Mouse (Mus musculus) limb, embryonic 12.5 days (tissue): ENCODE data around the gene Rasgrf1. TPM values are rescaled to one million over a fixed set of nuclear protein-coding genes. Genes with fewer than 3 reads are reported as not detected.

Experiments used
- ATAC-seq: fragments of 200-750 bp; cut with Nextera tagmentation; 2 replicates; pipeline ENCODE4 v1.8.0; 2017; ENCODE audit warnings: low read depth, moderate TSS enrichment; ENCODE audit not compliant: insufficient number of reproducible peaks, insufficient read depth, low FRiP score, low TSS enrichment
- H3K27ac ChIP-seq: fragments of 300-500 bp; sonication (generic); 2 replicates; pipeline ENCODE4 v1.5.1; 2016; ENCODE audit warnings: mild to moderate bottlenecking, moderate library complexity
- H3K27me3 ChIP-seq: fragments of 300-500 bp; sonication (generic); 2 replicates; pipeline ENCODE4 v1.6.1; 2016; ENCODE audit warnings: mild to moderate bottlenecking, moderate library complexity
- H3K36me3 ChIP-seq: fragments of 300-500 bp; sonication (generic); 2 replicates; pipeline ENCODE4 v1.6.1; 2016; ENCODE audit warnings: mild to moderate bottlenecking, moderate library complexity
- H3K4me1 ChIP-seq: fragments of 300-500 bp; sonication (generic); replicated peaks from 2 replicates; pipeline ENCODE4 v1.6.1; 2016
- H3K4me2 ChIP-seq: fragments of 300-500 bp; sonication (generic); 2 replicates; pipeline ENCODE4 v1.6.1; 2016; ENCODE audit warnings: mild to moderate bottlenecking, moderate library complexity
- H3K4me3 ChIP-seq: fragments of 300-500 bp; sonication (generic); replicated peaks from 2 replicates; pipeline ENCODE4 v1.5.1; 2016; ENCODE audit warnings: mild to moderate bottlenecking
- H3K9ac ChIP-seq: fragments of 300-500 bp; sonication (generic); replicated peaks from 2 replicates; pipeline ENCODE4 v1.6.1; 2016; ENCODE audit warnings: mild to moderate bottlenecking, moderate library complexity
- H3K9me3 ChIP-seq: fragments of 300-500 bp; sonication (generic); 2 replicates; pipeline ENCODE4 v1.6.1; 2016; ENCODE audit warnings: mild to moderate bottlenecking, moderate library complexity
- WGBS: fragments of 180-500 bp; shearing (Covaris S2); methylation state at CpG from one replicate; pipeline ENCODE4 v1.1.7; 2016; 5-methylcytosine and 5-hydroxymethylcytosine counted together
- polyA plus RNA-seq: library from polyadenylated mRNA; unstranded; fragments of >200 nt; fragmentation: Nextera tagmentation; extraction: Ambion mirVana; gene quantifications from 2 replicates; pipeline ENCODE4 v1.2.1, GENCODE M21; 2016

Rasgrf1 gene
- polyA plus RNA-seq, 1 experiment from 2014 or later, result 0.11 TPM

GRCm38 (mm10) chr9:89928497-89928896 lies 18.8 kb downstream of the Rasgrf1 start:
- H3K4me2 ChIP-seq, result no peak overlapping the region
- no peaks in the 10 kb centered on the region for H3K4me1 ChIP-seq
- H3K4me3 ChIP-seq, result no peak overlapping the region
- no peak overlapping the region for H3K27ac ChIP-seq
- no peak for ATAC-seq
- H3K27me3 ChIP-seq, result no peaks in the 10 kb centered on the region
- peaks cover 10% of the 10 kb centered on the region; the same call in 1 of the 2 replicates for H3K9me3 ChIP-seq
- no peak overlapping the region for H3K9ac ChIP-seq
- no peaks in the 10 kb centered on the region for H3K36me3 ChIP-seq

- Histone ChIP-seq H3K4me1 (no peaks in the 10 kb centered on the region), H3K4me2 (no peak overlapping the region), H3K9ac (no peak overlapping the region), H3K27me3 (no peaks in the 10 kb centered on the region), H3K36me3 (no peaks in the 10 kb centered on the region), H3K27ac (no peak overlapping the region), H3K9me3 (peaks cover 8% of the 10 kb centered on the region; the same call in 1 of the 2 replicates), H3K4me3 (no peak overlapping the region)
- WGBS, result 79% methylated on average over 1 of the region's 1 CpGs
- ATAC-seq, result no peak
Measured at GRCm38 (mm10) chr9:89940428-89940827, 30.7 kb downstream of the Rasgrf1 start.

GRCm38 (mm10) chr9:89946830-89947229 lies 37.1 kb downstream of the Rasgrf1 start:
- no peak overlapping the region for H3K27ac ChIP-seq
- ATAC-seq, result no peak
- H3K4me2 ChIP-seq, result no peak overlapping the region
- no peak overlapping the region for H3K9ac ChIP-seq
- H3K27me3 ChIP-seq, result no peaks in the 10 kb centered on the region
- WGBS, result 89% methylated on average over 9 of the region's 9 CpGs
- no peaks in the 10 kb centered on the region for H3K9me3 ChIP-seq
- no peaks in the 10 kb centered on the region for H3K4me1 ChIP-seq
- no peaks in the 10 kb centered on the region for H3K36me3 ChIP-seq
- no peak overlapping the region for H3K4me3 ChIP-seq

- ATAC-seq, result no peak
Measured at GRCm38 (mm10) chr9:89948602-89949001, 38.9 kb downstream of the Rasgrf1 start.

GRCm38 (mm10) chr9:89953596-89954215 lies 44.0 kb downstream of the Rasgrf1 start:
- no peak overlapping the region for H3K9ac ChIP-seq
- WGBS, result 88% methylated on average over 22 of the region's 22 CpGs

More at GRCm38 (mm10) chr9:89948602-89949001, 38.9 kb downstream of the Rasgrf1 start:
- H3K27me3 ChIP-seq, result no peaks in the 10 kb centered on the region
- no peaks in the 10 kb centered on the region for H3K36me3 ChIP-seq
- H3K4me2 ChIP-seq, result no peak overlapping the region
- no peak overlapping the region for H3K27ac ChIP-seq
- 64% methylated on average over 5 of the region's 5 CpGs for WGBS
- H3K4me3 ChIP-seq, result no peak overlapping the region
- no peaks in the 10 kb centered on the region for H3K9me3 ChIP-seq
- no peak overlapping the region for H3K9ac ChIP-seq
- no peaks in the 10 kb centered on the region for H3K4me1 ChIP-seq

GRCm38 (mm10) chr9:89954860-89955479 lies 45.3 kb downstream of the Rasgrf1 start:
- Histone ChIP-seq H3K4me1 (no peaks in the 10 kb centered on the region), H3K4me3 (no peak overlapping the region), H3K4me2 (no peak overlapping the region), H3K9me3 (no peaks in the 10 kb centered on the region), H3K27ac (no peak overlapping the region), H3K36me3 (no peaks in the 10 kb centered on the region), H3K9ac (no peak overlapping the region), H3K27me3 (no peaks in the 10 kb centered on the region)
- no peak for ATAC-seq
- WGBS, result 48% methylated on average over 8 of the region's 8 CpGs

More at GRCm38 (mm10) chr9:89953596-89954215, 44.0 kb downstream of the Rasgrf1 start:
- Histone ChIP-seq H3K9me3 (no peaks in the 10 kb centered on the region), H3K4me3 (no peak overlapping the region), H3K27ac (no peak overlapping the region), H3K27me3 (no peaks in the 10 kb centered on the region), H3K4me2 (no peak overlapping the region), H3K36me3 (no peaks in the 10 kb centered on the region), H3K4me1 (no peaks in the 10 kb centered on the region)
- ATAC-seq, result no peak

GRCm38 (mm10) chr9:89958959-89959358 lies 49.3 kb downstream of the Rasgrf1 start:
- WGBS, result 77% methylated on average over 2 of the region's 2 CpGs

GRCm38 (mm10) chr9:89964091-89964490 lies 54.4 kb downstream of the Rasgrf1 start:
- Histone ChIP-seq H3K27ac (no peak overlapping the region), H3K4me2 (no peak overlapping the region), H3K36me3 (no peaks in the 10 kb centered on the region), H3K27me3 (0 out of 2 replicates have a peak, but pooled peaks cover 3% of the 10 kb centered on the region), H3K9ac (no peak overlapping the region), H3K4me3 (no peak overlapping the region), H3K4me1 (no peaks in the 10 kb centered on the region), H3K9me3 (no peaks in the 10 kb centered on the region)
- ATAC-seq, result no peak
- 84% methylated on average over 4 of the region's 4 CpGs for WGBS

More at GRCm38 (mm10) chr9:89958959-89959358, 49.3 kb downstream of the Rasgrf1 start:
- no peaks in the 10 kb centered on the region for H3K27me3 ChIP-seq
- H3K27ac ChIP-seq, result no peak overlapping the region
- ATAC-seq, result no peak
- H3K9ac ChIP-seq, result no peak overlapping the region
- H3K4me3 ChIP-seq, result no peak overlapping the region
- no peak overlapping the region for H3K4me2 ChIP-seq
- H3K4me1 ChIP-seq, result no peaks in the 10 kb centered on the region
- no peaks in the 10 kb centered on the region for H3K9me3 ChIP-seq
- no peaks in the 10 kb centered on the region for H3K36me3 ChIP-seq

- Histone ChIP-seq H3K4me2 (no peak overlapping the region), H3K27ac (no peak overlapping the region), H3K4me3 (no peak overlapping the region), H3K36me3 (no peaks in the 10 kb centered on the region), H3K9me3 (no peaks in the 10 kb centered on the region), H3K9ac (no peak overlapping the region), H3K4me1 (no peaks in the 10 kb centered on the region), H3K27me3 (peaks cover 5% of the 10 kb centered on the region; the same call in 1 of the 2 replicates)
- no peak for ATAC-seq
- 82% methylated on average over 4 of the region's 4 CpGs for WGBS
Measured at GRCm38 (mm10) chr9:89967716-89968115, 58.0 kb downstream of the Rasgrf1 start.

GRCm38 (mm10) chr9:89968836-89969450 lies 59.2 kb downstream of the Rasgrf1 start:
- H3K9ac ChIP-seq, result no peak overlapping the region
- no peak for ATAC-seq
- no peaks in the 10 kb centered on the region for H3K4me1 ChIP-seq
- WGBS, result 85% methylated on average over 6 of the region's 6 CpGs
- peaks cover 10% of the 10 kb centered on the region; the same call in 1 of the 2 replicates for H3K27me3 ChIP-seq
- H3K9me3 ChIP-seq, result no peaks in the 10 kb centered on the region
- no peak overlapping the region for H3K4me3 ChIP-seq
- no peaks in the 10 kb centered on the region for H3K36me3 ChIP-seq
- H3K4me2 ChIP-seq, result no peak overlapping the region
- no peak overlapping the region for H3K27ac ChIP-seq

- no peak overlapping the region for H3K27ac ChIP-seq
- H3K36me3 ChIP-seq, result no peaks in the 10 kb centered on the region
- WGBS, result 92% methylated on average over 10 of the region's 10 CpGs
- H3K9me3 ChIP-seq, result no peaks in the 10 kb centered on the region
- no peak overlapping the region for H3K4me3 ChIP-seq
- peaks cover 12% of the 10 kb centered on the region; the same call in 1 of the 2 replicates for H3K27me3 ChIP-seq
- no peak overlapping the region for H3K9ac ChIP-seq
- H3K4me2 ChIP-seq, result no peak overlapping the region
- ATAC-seq, result no peak
- no peaks in the 10 kb centered on the region for H3K4me1 ChIP-seq
Measured at GRCm38 (mm10) chr9:89970271-89970670, 60.6 kb downstream of the Rasgrf1 start.
